Mouse (Mus musculus): ENCODE measurements around the gene Tap2.

Tap2 gene

DNA sequence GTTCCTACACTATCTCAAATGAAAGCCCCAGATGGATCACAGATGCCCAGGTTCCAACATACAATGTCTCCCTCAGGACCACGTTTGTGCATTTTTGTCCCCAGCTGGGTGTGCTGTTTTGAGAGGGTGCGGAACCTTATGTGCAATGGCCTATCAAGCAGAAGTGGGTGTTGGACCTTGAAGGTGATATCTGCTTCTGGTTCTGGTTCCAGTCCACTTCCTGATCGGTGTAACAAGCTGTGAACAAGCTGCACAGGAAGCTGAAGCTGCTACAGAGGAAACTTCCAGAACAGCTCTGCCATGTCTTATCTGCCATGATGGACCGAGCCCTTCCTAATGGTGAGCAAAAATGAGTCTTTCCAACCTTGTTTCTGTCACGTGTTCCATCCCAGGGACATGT lies 53.2 kb downstream of the Tap2 start:
- no peak for DNase-seq (ENCODE audit: low spot score)

DNA sequence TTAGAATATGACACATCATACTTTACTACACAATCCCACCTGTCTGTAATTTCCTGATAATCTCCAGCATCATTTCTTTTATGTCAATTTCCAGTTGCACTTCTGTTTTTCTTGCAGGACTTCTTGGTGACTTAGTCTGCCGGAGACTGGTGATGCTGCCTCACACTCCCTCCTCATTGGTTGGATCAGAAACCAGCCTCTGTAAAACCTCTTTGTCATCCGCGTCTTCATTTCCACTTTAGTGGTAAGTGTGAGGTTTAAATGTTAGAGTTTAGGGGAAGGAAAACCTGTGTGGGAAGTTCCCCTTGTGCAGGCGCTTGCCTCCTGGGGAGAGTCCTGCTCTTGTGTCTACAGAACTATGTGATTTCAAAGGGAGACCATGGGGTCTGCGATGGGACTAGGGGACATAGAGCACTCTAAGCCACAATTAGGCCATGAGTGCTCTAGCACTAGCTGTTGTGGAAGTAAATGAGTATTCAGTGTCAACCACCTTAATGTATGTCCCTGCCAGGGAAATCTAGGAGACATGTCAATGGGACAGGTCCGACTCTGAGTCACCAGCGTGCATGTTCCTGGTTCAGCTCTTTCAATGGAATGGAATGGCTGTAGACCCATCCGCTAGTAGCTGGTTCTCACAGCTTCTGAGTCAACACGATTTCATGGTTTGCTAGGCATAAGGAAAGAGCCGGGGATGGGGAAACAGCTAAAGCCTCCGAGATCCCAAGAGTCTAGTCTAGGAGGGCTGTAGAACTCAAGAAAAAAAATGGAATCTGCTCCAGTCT lies 54.5 kb downstream of the Tap2 start, which contains the start of gene H2-Ab1:
H2-Ab1 (plus strand) TSS at position 96 of the 782 bp plus-strand sequence.
- peak; percentile 71 for DNase-seq (ENCODE audit: low spot score)

DNA sequence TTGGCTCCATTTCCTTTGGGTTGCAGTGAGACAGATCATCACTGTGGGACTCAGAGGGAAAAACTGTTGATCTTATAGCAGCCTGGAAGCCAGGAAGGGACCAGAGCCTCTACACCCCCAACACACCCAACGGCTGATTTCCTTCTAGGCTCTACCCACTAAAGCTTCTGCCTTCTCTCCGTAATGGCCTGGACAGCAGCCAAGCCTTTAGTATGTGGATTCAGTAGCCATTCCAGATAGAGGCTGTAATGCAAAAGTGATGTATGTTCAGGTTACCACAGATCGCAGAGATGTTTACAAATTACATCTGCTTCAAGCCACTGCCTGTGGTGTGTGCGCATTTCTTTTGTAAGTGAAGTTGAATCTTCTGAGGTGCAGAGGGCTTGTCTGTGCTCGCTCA lies 57.2 kb downstream of the Tap2 start:
- DNase-seq (ENCODE audit: low spot score), result no peak

DNA sequence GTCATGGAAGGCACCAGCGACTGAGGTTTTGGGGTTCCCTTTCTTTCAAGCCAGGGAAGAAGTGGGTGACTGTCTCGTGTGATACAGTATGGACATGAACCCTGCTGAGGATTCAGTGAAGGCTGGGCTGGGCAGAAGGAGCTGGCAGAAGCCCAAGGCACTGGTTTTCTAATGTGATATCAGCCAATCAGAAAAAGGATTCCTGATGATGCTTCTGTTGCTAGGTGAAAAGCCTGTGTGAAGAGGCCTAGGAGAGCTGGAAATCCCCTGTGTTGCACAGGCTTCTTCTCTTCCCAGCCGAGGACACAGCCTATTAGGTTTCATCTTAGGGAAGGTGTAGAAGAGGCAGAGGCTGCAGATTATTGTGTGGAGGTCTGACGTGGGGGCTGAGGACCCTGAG lies 58.2 kb downstream of the Tap2 start:
- peak; percentile 81 for DNase-seq (ENCODE audit: low spot score)

DNA sequence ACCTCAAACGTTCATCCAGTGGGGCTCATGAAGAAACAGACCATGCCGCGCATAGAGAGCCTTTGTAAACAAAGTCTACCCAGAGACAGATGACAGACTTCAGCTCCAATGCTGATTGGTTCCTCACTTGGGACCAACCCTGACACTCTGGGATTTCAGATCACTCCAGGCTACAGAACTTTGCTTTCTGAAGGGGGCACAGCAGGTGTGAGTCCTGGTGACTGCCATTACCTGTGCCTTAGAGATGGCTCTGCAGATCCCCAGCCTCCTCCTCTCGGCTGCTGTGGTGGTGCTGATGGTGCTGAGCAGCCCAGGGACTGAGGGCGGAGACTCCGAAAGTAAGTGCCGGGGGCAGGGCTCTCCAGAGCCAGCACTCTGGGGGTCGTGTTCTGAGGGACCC lies 59.7 kb downstream of the Tap2 start:
- DNase-seq (ENCODE audit: low spot score), result peak; percentile 55

DNA sequence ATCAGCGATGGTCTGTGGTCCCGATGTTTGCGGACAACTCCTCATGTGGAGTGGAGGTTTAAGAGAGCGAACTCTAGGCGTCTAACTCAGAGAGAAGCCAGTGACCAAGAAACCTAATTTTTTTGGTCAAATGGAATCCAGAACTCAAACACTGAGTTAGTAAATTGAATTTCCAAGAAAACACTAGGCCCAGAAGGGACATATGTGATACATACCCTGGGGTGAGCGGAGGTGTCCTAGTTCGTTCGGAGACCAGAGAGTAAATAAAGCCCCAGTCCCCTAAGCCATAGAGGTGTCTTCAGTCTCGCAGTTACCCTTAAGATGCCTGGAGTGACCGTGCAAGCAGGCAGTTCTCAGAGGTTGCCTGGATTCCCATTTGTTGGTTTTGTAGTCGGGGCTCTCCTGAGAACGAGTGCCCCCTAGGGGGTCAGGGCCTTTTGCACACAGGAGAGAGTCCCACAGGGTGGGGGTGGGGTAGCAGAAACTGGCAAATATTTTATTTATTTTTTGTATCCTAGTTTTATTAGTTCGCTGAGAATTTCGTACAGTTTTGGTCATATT lies 60.6 kb downstream of the Tap2 start:
- DNase-seq (ENCODE audit: low spot score), result no peak

DNA sequence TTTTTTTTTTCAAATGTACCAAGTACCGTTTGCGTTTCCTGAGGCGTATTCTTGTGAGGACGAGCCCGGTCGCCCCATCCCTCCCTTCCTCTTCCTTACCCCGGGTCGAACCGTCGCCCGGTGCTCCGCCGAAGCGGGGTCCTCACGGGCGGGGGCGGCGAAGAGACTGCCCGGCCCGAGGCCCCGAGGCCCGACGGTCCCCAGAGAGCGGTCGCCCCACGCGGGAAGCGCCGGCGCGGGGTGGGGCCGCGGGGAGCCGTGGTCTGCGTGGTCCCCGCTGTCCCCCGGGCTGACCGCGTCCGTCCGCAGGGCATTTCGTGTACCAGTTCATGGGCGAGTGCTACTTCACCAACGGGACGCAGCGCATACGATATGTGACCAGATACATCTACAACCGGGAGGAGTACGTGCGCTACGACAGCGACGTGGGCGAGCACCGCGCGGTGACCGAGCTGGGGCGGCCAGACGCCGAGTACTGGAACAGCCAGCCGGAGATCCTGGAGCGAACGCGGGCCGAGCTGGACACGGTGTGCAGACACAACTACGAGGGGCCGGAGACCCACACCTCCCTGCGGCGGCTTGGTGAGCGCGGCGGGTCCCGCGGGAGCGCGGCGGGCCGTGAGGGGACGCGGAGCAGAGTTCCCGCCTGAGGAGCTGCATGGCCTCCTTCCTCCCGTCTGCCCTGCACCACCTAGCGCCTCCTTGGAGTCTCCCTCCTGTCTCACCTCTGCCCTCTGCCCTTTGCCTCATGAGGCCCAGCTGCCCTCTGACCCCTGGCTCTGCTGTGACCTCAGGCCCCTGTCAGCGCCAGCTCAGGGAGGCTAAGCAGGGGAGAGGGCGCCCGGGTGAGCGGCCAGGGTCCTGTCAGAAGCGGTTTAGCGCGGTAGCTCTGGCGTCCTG lies 61.4 kb downstream of the Tap2 start:
- no peak for DNase-seq (ENCODE audit: low spot score)

Data from left cerebral cortex, adult 11 months (tissue).